Comparison of ENCODE assay signal across 27 mouse cellular contexts in the genomic region with DNA sequence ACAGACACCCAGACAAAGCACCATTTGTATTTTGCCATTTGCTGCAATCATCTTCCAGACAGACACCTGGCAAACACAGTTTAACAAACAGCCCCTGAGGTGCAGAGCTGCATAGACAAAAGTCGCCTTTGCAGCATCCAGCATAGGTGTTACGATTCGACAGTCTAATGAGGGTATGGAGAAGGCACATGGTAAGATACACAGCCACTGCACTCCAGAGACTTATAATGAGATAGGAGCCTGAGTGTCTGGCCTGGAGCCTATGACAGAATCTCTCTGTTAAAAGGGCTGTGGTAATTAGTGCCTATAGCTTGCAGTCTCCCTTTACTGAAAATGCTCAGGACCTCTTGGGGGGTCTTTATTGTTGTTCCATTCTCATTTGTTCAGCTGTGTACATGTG. TPM values are rescaled to one million over a fixed set of nuclear protein-coding genes. Genes with fewer than 3 reads are reported as not detected.
DNase-seq lines count a peak whose midpoint lies in the region; ATAC-seq and TF ChIP-seq lines count a peak whose summit lies in the region.
"Had no signal": no experiment of that assay in that cellular context is flagged by ENCODE, and none has a peak within 500 bp of the region (broad histone marks: within the 10 kb centered on the region; RNA-seq: fewer than 3 reads in every experiment).

No protein-coding gene starts in this region.

- H3K27me3 ChIP-seq in embryonic facial prominence, embryonic 14.5 days (replicated peaks; ENCODE audit: control insufficient read depth, insufficient read depth, low read length) = no peaks in the 10 kb centered on the region
- H3K27me3 ChIP-seq in embryonic facial prominence, embryonic 10.5 days (replicated peaks; ENCODE audit: low read depth, poor library complexity, severe bottlenecking) = no peaks in the 10 kb centered on the region
- H3K27me3 ChIP-seq in hindbrain, embryonic 12.5 days = no peaks in the 10 kb centered on the region
- no peaks in the 10 kb centered on the region for H3K27me3 ChIP-seq in hindbrain, postnatal 0 days (ENCODE audit: insufficient read depth, low read length)
- H3K27me3 ChIP-seq in midbrain, embryonic 13.5 days = no peaks in the 10 kb centered on the region
- no peaks in the 10 kb centered on the region for H3K27me3 ChIP-seq in midbrain, postnatal 0 days (ENCODE audit: insufficient read depth, low read length)
- H3K27me3 ChIP-seq: CH12.LX; embryonic facial prominence, embryonic 12.5 days; hindbrain, embryonic 15.5 days; kidney, embryonic 15.5 days; limb, embryonic 12.5 days; liver, embryonic 13.5 days had no signal

- peaks cover 32% of the 10 kb centered on the region for H3K4me1 ChIP-seq in embryonic facial prominence, embryonic 14.5 days (ENCODE audit: control insufficient read depth, insufficient read depth, low read length)
- H3K4me1 ChIP-seq in embryonic facial prominence, embryonic 10.5 days = peaks cover 47% of the 10 kb centered on the region
- peaks cover 22% of the 10 kb centered on the region for H3K4me1 ChIP-seq in hindbrain, embryonic 12.5 days
- H3K4me1 ChIP-seq in hindbrain, postnatal 0 days (ENCODE audit: insufficient read depth, low read length) = peaks cover 7% of the 10 kb centered on the region; the same call in 1 of the 2 replicates
- peaks cover 30% of the 10 kb centered on the region for H3K4me1 ChIP-seq in midbrain, embryonic 13.5 days (replicated peaks)
- H3K4me1 ChIP-seq in midbrain, postnatal 0 days (ENCODE audit: insufficient read depth, low read length) = 0 out of 2 replicates have a peak, but pooled peaks cover 3% of the 10 kb centered on the region

- no peaks in the 10 kb centered on the region for H3K36me3 ChIP-seq in embryonic facial prominence, embryonic 14.5 days (ENCODE audit: control insufficient read depth, insufficient read depth, low read length)
- H3K36me3 ChIP-seq in embryonic facial prominence, embryonic 10.5 days (replicated peaks) = no peaks in the 10 kb centered on the region
- H3K36me3 ChIP-seq in hindbrain, embryonic 12.5 days = no peaks in the 10 kb centered on the region
- H3K36me3 ChIP-seq in hindbrain, postnatal 0 days (ENCODE audit: insufficient read depth, low read length) = no peaks in the 10 kb centered on the region
- H3K36me3 ChIP-seq in midbrain, embryonic 13.5 days = no peaks in the 10 kb centered on the region
- no peaks in the 10 kb centered on the region for H3K36me3 ChIP-seq in midbrain, postnatal 0 days (ENCODE audit: insufficient read depth, low read length)
- H3K36me3 ChIP-seq: embryonic facial prominence, embryonic 12.5 days; hindbrain, embryonic 15.5 days; kidney, embryonic 15.5 days; limb, embryonic 12.5 days; liver, embryonic 13.5 days had no signal

- TF ChIP-seq CTCF in hindbrain, postnatal 0 days (IDR thresholded peaks at IDR 0.05; ENCODE audit: low read depth) = no peak
- no peak for TF ChIP-seq CTCF in midbrain, postnatal 0 days (IDR thresholded peaks at IDR 0.05)

- no peak overlapping the region for H3K4me2 ChIP-seq in embryonic facial prominence, embryonic 14.5 days (ENCODE audit: low read depth, low read length)
- H3K4me2 ChIP-seq in hindbrain, embryonic 12.5 days (replicated peaks) = no peak overlapping the region
- H3K4me2 ChIP-seq in hindbrain, postnatal 0 days (ENCODE audit: low read depth, low read length) = no peak overlapping the region
- no peak overlapping the region for H3K4me2 ChIP-seq in midbrain, embryonic 13.5 days (replicated peaks)
- H3K4me2 ChIP-seq in midbrain, postnatal 0 days (ENCODE audit: low read depth, low read length, poor library complexity, severe bottlenecking) = no peak overlapping the region
- H3K4me2 ChIP-seq: embryonic facial prominence, embryonic 12.5 days; hindbrain, embryonic 15.5 days; kidney, embryonic 15.5 days; limb, embryonic 12.5 days; liver, embryonic 13.5 days had no signal

- no peak overlapping the region for H3K9ac ChIP-seq in embryonic facial prominence, embryonic 14.5 days (ENCODE audit: low read depth, low read length)
- H3K9ac ChIP-seq in hindbrain, embryonic 12.5 days = no peak overlapping the region
- no peak overlapping the region for H3K9ac ChIP-seq in hindbrain, postnatal 0 days (replicated peaks; ENCODE audit: low read length)
- H3K9ac ChIP-seq in midbrain, embryonic 13.5 days (replicated peaks) = no peak overlapping the region
- H3K9ac ChIP-seq in midbrain, postnatal 0 days (replicated peaks; ENCODE audit: low read length, poor library complexity, severe bottlenecking) = no peak overlapping the region
- H3K9ac ChIP-seq: embryonic facial prominence, embryonic 12.5 days; hindbrain, embryonic 15.5 days; kidney, embryonic 15.5 days; limb, embryonic 12.5 days; liver, embryonic 13.5 days had no signal

- H3K9me3 ChIP-seq in embryonic facial prominence, embryonic 14.5 days (ENCODE audit: control insufficient read depth, low read length) = no peaks in the 10 kb centered on the region
- no peaks in the 10 kb centered on the region for H3K9me3 ChIP-seq in embryonic facial prominence, embryonic 10.5 days
- H3K9me3 ChIP-seq in hindbrain, embryonic 12.5 days (replicated peaks) = no peaks in the 10 kb centered on the region
- no peaks in the 10 kb centered on the region for H3K9me3 ChIP-seq in hindbrain, postnatal 0 days (ENCODE audit: low read length)
- no peaks in the 10 kb centered on the region for H3K9me3 ChIP-seq in midbrain, embryonic 13.5 days
- no peaks in the 10 kb centered on the region for H3K9me3 ChIP-seq in midbrain, postnatal 0 days (ENCODE audit: low read length)
- H3K9me3 ChIP-seq: embryonic facial prominence, embryonic 12.5 days; hindbrain, embryonic 15.5 days; kidney, embryonic 15.5 days; limb, embryonic 12.5 days; liver, embryonic 13.5 days had no signal

- 0 out of 2 replicates have a peak, but pooled peaks have one; percentile 28 for ATAC-seq in embryonic facial prominence, embryonic 14.5 days (ENCODE audit: low read depth)
- ATAC-seq in hindbrain, embryonic 12.5 days (ENCODE audit: low FRiP score) = 0 out of 2 replicates have a peak, but pooled peaks have one; percentile 49
- no peak for ATAC-seq in hindbrain, postnatal 0 days
- ATAC-seq in midbrain, embryonic 13.5 days = peak; percentile 41; the same call in 1 of the 2 replicates
- no peak for ATAC-seq in midbrain, postnatal 0 days (ENCODE audit: low FRiP score)

- WGBS in embryonic facial prominence, embryonic 14.5 days = 52% methylated on average over 3 of the region's 3 CpGs
- 62% methylated on average over 3 of the region's 3 CpGs for WGBS in embryonic facial prominence, embryonic 10.5 days
- 63% methylated on average over 3 of the region's 3 CpGs for WGBS in hindbrain, embryonic 12.5 days
- 46% methylated on average over 3 of the region's 3 CpGs for WGBS in hindbrain, postnatal 0 days
- WGBS in midbrain, embryonic 13.5 days = 64% methylated on average over 3 of the region's 3 CpGs
- WGBS in midbrain, postnatal 0 days = 49% methylated on average over 3 of the region's 3 CpGs

- no peak overlapping the region for H3K4me3 ChIP-seq in embryonic facial prominence, embryonic 14.5 days (ENCODE audit: low read depth, low read length)
- H3K4me3 ChIP-seq in embryonic facial prominence, embryonic 10.5 days = no peak overlapping the region
- no peak overlapping the region for H3K4me3 ChIP-seq in hindbrain, embryonic 12.5 days
- no peak overlapping the region for H3K4me3 ChIP-seq in hindbrain, postnatal 0 days (ENCODE audit: low read length)
- no peak overlapping the region for H3K4me3 ChIP-seq in midbrain, embryonic 13.5 days (replicated peaks)
- no peak overlapping the region for H3K4me3 ChIP-seq in midbrain, postnatal 0 days (ENCODE audit: low read depth, low read length)
- H3K4me3 ChIP-seq: embryonic facial prominence, embryonic 12.5 days; erythroblast, embryonic 14.5 days; hindbrain, embryonic 15.5 days; kidney, embryonic 15.5 days; left cerebral cortex, adult 2 months; limb, embryonic 12.5 days; liver, embryonic 13.5 days had no signal

- 0 out of 2 replicates have a peak overlapping the region, but pooled peaks have one; percentile 4 for H3K27ac ChIP-seq in embryonic facial prominence, embryonic 14.5 days (replicated peaks; ENCODE audit: low read depth, low read length)
- no peak overlapping the region; the same call in 1 of the 2 replicates for H3K27ac ChIP-seq in embryonic facial prominence, embryonic 10.5 days (replicated peaks)
- no peak overlapping the region for H3K27ac ChIP-seq in hindbrain, embryonic 12.5 days
- no peak overlapping the region for H3K27ac ChIP-seq in hindbrain, postnatal 0 days
- H3K27ac ChIP-seq in midbrain, embryonic 13.5 days = peak overlapping the region; percentile 4; the same call in 1 of the 2 replicates
- no peak overlapping the region for H3K27ac ChIP-seq in midbrain, postnatal 0 days (ENCODE audit: low read depth, low read length)
- H3K27ac ChIP-seq: embryonic facial prominence, embryonic 12.5 days; hindbrain, embryonic 15.5 days; kidney, embryonic 15.5 days; left cerebral cortex, adult 2 months; limb, embryonic 12.5 days; liver, embryonic 13.5 days; macrophage had no signal

- no peak for DNase-seq in embryonic facial prominence, embryonic 14.5 days (ENCODE audit: low spot score)
- no peak for DNase-seq in embryonic facial prominence, embryonic 10.5 days (ENCODE audit: low spot score)
- DNase-seq in hindbrain, postnatal 0 days (ENCODE audit: low spot score) = no peak
- no peak for DNase-seq in midbrain, postnatal 0 days (ENCODE audit: low spot score)
- DNase-seq in retina, postnatal 1 day = peak; percentile 74
- no peak for DNase-seq in retina, embryonic 14.5 days (ENCODE audit: low spot score)
- DNase-seq: adrenal gland, adult 8-10 months; cerebellum, adult 8-10 months; gastrocnemius, postnatal 14 days; heart, postnatal 14 days; kidney, adult 18-20 months; liver, embryonic 13.5 days; lung, adult 2 months; lung, postnatal 10 days; right cerebral cortex, postnatal 25 days; spleen, adult 18-20 months; thymus, postnatal 25 days had no signal

RNA-seq across cellular contexts. Expression of a gene that starts 26.6 kb away (rescaled TPM):
- polyA plus RNA-seq in embryonic facial prominence, embryonic 14.5 days (2014; fragmentation: Nextera tagmentation; extraction: Ambion mirVana) = 120 and 132 TPM in 2 replicates
- 45.7 and 46.6 TPM in 2 replicates for polyA plus RNA-seq in embryonic facial prominence, embryonic 10.5 days (2016; fragmentation: Nextera tagmentation; extraction: Ambion mirVana)
- polyA plus RNA-seq in hindbrain, embryonic 12.5 days (2016; fragmentation: Nextera tagmentation; extraction: Ambion mirVana) = 59.1 and 59.4 TPM in 2 replicates
- 17.6 and 39.0 TPM in 2 replicates for total RNA-seq in hindbrain, postnatal 0 days (2014; rRNA removed)
- 26.5 and 29.5 TPM in 2 replicates for polyA plus RNA-seq in hindbrain, postnatal 0 days (2015; fragmentation: Nextera tagmentation; extraction: Ambion mirVana)
- 30.6 and 31.1 TPM in 2 replicates for polyA plus RNA-seq in midbrain, embryonic 13.5 days (2015; fragmentation: Nextera tagmentation; extraction: Ambion mirVana)
- total RNA-seq in midbrain, postnatal 0 days (2014; rRNA removed) = 14.8 and 22.1 TPM in 2 replicates
- polyA plus RNA-seq in midbrain, postnatal 0 days (2015; fragmentation: Nextera tagmentation; extraction: Ambion mirVana) = 26.1 and 28.2 TPM in 2 replicates

Comparison
In these comparisons a context has a peak if more than half of its experiments do, and no peak if none do; other contexts are left out.
1. ATAC-seq: peak in embryonic facial prominence, embryonic 14.5 days (single experiment), hindbrain, embryonic 12.5 days (single experiment) and midbrain, embryonic 13.5 days (single experiment); none in hindbrain, postnatal 0 days (single experiment) and midbrain, postnatal 0 days (single experiment).
2. H3K27ac ChIP-seq: peak in embryonic facial prominence, embryonic 14.5 days (single experiment) and midbrain, embryonic 13.5 days (single experiment); none in embryonic facial prominence, embryonic 10.5 days (single experiment), hindbrain, embryonic 12.5 days (single experiment), hindbrain, postnatal 0 days (single experiment) and midbrain, postnatal 0 days (single experiment).